Mouse (Mus musculus): ENCODE measurements around the gene Blzf1. TPM values are rescaled to one million over a fixed set of nuclear protein-coding genes. Genes with fewer than 3 reads are reported as not detected.

Blzf1 gene
- polyA plus RNA-seq, 1 experiment from 2014 or later: 31.5 TPM

DNA sequence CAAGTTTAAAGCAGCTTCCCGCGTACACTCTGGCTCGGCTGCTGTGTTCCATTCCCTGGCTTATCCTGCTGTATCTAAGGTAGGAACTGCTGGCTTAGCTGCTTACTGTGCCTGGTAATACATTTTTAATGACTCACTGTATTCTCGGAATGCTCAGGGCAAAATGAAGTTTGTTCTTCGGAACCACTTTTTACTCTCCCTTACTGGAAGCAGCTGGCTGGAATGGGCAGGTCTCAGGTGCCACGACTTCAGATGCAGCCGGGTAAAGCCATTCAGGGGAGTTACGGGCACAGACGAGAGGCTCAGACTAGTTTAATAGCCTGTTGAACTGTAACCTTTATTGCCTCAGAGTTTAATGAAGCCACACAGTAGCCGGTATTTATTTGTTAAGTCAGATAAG lies 14.1 kb upstream of the Blzf1 start:
- no peak overlapping the region for H3K4me2 ChIP-seq
- no peak for ATAC-seq (ENCODE audit: low FRiP score)
- no peaks in the 10 kb centered on the region for H3K36me3 ChIP-seq
- peak overlapping the region; percentile 30; the same call in 1 of the 2 replicates for H3K27ac ChIP-seq (replicated peaks)
- no peaks in the 10 kb centered on the region for H3K9me3 ChIP-seq (replicated peaks)
- no peak overlapping the region for H3K9ac ChIP-seq (replicated peaks)
- H3K27me3 ChIP-seq (replicated peaks): no peaks in the 10 kb centered on the region
- 46% methylated on average over 10 of the region's 10 CpGs for WGBS
- peaks cover 5% of the 10 kb centered on the region; the same call in 1 of the 2 replicates for H3K4me1 ChIP-seq
- no peak overlapping the region for H3K4me3 ChIP-seq (replicated peaks)

DNA sequence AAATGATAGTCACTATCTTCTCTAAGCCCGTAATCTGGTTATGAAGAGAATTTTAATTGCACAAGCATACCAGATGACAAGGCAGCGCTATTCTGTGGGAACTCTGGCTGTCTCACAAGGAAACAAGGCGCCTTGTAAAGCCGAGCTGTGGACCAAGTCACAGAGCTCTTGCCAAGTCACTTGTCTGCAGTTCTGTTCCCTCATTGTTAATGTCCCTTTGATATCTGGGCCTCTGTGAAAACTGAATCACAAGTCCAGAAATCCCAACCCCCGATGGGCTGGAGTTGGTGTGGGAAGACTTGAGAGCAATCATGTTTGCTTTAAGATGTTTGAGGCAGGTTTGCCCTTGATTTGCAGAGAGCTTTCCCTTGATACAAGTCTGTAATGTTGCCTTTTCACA lies 13.4 kb upstream of the Blzf1 start:
- H3K4me2 ChIP-seq: no peak overlapping the region
- H3K9me3 ChIP-seq (replicated peaks): no peaks in the 10 kb centered on the region
- no peak overlapping the region for H3K4me3 ChIP-seq (replicated peaks)
- H3K27me3 ChIP-seq (replicated peaks): no peaks in the 10 kb centered on the region
- no peaks in the 10 kb centered on the region for H3K36me3 ChIP-seq
- ATAC-seq (ENCODE audit: low FRiP score): no peak; the same call in 1 of the 2 replicates
- H3K27ac ChIP-seq (replicated peaks): peak overlapping the region; percentile 30; the same call in 1 of the 2 replicates
- 67% methylated on average over 5 of the region's 5 CpGs for WGBS
- H3K4me1 ChIP-seq: peaks cover 5% of the 10 kb centered on the region; the same call in 1 of the 2 replicates
- H3K9ac ChIP-seq (replicated peaks): no peak overlapping the region

DNA sequence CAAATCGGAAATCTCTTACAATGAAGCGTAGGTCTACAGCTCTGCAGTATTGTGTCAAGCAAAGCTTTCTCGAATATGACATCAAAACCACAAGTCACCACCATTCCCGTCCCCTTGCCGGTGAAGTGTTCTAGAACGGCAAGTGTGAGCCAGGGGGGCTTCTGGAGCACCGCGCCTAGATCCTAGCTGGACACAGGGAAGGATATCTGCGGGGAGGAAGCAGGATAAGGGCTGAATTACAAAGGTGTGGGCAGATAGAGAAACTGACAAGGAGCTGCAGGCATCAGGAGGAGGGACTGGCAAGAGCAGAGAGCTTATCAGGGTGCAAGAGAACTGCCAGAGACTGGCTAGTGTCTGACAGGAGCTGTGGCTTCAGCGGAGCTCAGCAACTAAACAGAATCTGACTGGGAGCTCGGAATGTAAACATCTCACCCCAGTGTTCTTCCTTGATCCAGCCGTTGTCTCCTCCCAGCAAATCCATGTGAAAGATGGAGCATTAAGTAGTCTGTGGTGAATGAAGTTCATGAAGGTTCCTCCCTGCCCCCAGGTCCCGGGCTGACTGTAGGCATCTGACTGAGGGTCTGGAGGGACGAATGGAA lies 12.4 kb upstream of the Blzf1 start:
- 81% methylated on average over 14 of the region's 14 CpGs for WGBS

DNA sequence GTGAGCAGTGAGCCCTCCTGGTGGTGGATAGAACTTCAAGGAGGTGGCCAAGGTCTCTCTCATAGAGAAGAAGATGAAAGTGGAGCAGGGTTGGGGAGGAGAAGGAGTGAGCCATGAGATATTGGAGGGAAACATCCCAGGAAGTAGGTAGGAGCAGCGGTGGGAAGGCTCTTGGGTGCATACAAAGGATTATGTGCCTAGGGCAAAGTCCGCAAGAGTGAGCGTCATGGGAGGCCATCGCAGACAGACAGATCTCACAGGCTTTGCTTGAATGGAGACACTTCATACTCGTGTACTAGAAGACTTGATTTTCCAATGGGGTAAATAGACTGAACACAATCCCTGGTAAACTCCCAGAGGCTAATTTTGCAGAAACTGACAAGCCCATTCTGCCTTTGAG lies 11.2 kb upstream of the Blzf1 start:
- no peak overlapping the region for H3K9ac ChIP-seq (replicated peaks)
- peaks cover 4% of the 10 kb centered on the region; the same call in 1 of the 2 replicates for H3K36me3 ChIP-seq
- no peak overlapping the region for H3K4me3 ChIP-seq (replicated peaks)
- no peak for ATAC-seq (ENCODE audit: low FRiP score)
- no peaks in the 10 kb centered on the region for H3K9me3 ChIP-seq (replicated peaks)
- H3K4me2 ChIP-seq: no peak overlapping the region
- H3K27ac ChIP-seq (replicated peaks): no peak overlapping the region
- no peaks in the 10 kb centered on the region for H3K27me3 ChIP-seq (replicated peaks)
- WGBS: 94% methylated on average over 5 of the region's 5 CpGs
- H3K4me1 ChIP-seq: peaks cover 5% of the 10 kb centered on the region; the same call in 1 of the 2 replicates

More for the DNA sequence above, 12.4 kb upstream of the Blzf1 start:
- Histone ChIP-seq H3K27me3 (replicated peaks) (no peaks in the 10 kb centered on the region), H3K4me2 (no peak overlapping the region), H3K9ac (replicated peaks) (no peak overlapping the region), H3K36me3 (no peaks in the 10 kb centered on the region; the same call in 1 of the 2 replicates), H3K4me1 (peaks cover 5% of the 10 kb centered on the region; the same call in 1 of the 2 replicates), H3K27ac (replicated peaks) (no peak overlapping the region), H3K9me3 (replicated peaks) (no peaks in the 10 kb centered on the region), H3K4me3 (replicated peaks) (no peak overlapping the region)
- no peak for ATAC-seq (ENCODE audit: low FRiP score)

DNA sequence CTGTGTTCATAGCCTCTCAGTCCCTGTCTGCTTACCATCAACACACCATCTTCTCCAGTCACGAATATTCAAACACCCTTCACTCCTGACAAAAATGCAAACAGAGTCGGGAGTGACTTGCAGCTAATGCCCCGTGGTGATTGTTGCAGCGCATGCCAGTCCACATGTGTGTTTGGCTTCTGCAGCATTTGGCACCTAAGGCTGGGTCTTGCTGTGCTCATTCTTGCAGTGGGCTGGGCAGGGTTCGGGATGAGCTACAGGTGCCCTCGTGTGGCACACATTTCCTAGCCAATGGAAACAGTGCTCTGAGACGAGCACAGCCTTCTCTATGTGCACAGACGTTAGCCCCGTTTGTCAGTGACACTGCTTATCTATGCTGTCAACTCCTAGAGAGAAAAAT lies 10.0 kb upstream of the Blzf1 start:
- Histone ChIP-seq H3K9ac (replicated peaks) (no peak overlapping the region), H3K4me3 (replicated peaks) (no peak overlapping the region), H3K4me2 (no peak overlapping the region), H3K27me3 (replicated peaks) (no peaks in the 10 kb centered on the region), H3K4me1 (peaks cover 5% of the 10 kb centered on the region; the same call in 1 of the 2 replicates), H3K36me3 (peaks cover 12% of the 10 kb centered on the region), H3K9me3 (replicated peaks) (no peaks in the 10 kb centered on the region), H3K27ac (replicated peaks) (no peak overlapping the region; the same call in 1 of the 2 replicates)
- ATAC-seq (ENCODE audit: low FRiP score): peak; percentile 27; the same call in 1 of the 2 replicates
- 81% methylated on average over 9 of the region's 9 CpGs for WGBS

DNA sequence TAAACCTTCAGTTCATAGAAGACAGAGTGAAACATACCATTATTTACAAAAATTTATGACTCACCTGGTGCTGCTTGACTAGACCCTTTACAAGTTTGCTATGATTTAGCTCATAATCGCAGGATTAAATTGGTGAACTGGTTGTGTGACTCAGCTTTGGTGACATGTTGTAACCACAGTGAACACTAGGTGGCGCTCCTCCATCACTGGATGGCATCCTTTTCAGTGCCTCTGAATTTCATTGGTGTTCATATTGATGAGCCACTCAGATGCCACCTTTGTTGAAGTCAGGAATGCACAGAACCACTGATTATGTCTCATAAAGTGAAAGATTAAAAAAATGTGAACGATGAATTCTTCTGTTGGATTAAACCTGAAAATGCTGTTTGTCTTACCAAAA lies 9.4 kb upstream of the Blzf1 start:
- Histone ChIP-seq H3K9me3 (replicated peaks) (no peaks in the 10 kb centered on the region), H3K27ac (replicated peaks) (no peak overlapping the region; the same call in 1 of the 2 replicates), H3K4me3 (replicated peaks) (no peak overlapping the region), H3K36me3 (peaks cover 13% of the 10 kb centered on the region), H3K4me2 (no peak overlapping the region), H3K4me1 (peaks cover 5% of the 10 kb centered on the region; the same call in 1 of the 2 replicates), H3K9ac (replicated peaks) (no peak overlapping the region), H3K27me3 (replicated peaks) (no peaks in the 10 kb centered on the region)
- ATAC-seq (ENCODE audit: low FRiP score): peak; percentile 82
- WGBS: 33% methylated on average over 3 of the region's 3 CpGs

DNA sequence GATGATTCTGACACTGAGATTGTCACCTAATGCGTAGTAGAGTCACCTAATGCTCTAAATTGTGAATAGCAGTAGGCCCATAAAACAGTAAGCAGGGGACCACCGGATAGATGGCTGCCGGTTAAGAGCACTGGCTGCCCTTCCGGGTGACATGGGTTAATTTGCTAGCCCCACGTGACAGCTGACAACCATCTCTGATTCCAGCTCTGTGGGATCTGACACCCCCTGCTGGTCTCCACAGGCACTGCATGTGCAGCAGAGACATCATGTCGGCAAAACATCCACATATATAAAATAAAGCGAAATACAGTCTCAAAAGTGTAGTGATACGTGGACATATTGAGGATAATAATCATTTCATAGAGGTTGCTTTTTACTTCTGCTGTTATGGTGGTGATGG lies 8.0 kb upstream of the Blzf1 start:
- Histone ChIP-seq H3K4me1 (peaks cover 2% of the 10 kb centered on the region; the same call in 1 of the 2 replicates), H3K9me3 (replicated peaks) (no peaks in the 10 kb centered on the region), H3K4me3 (replicated peaks) (no peak overlapping the region), H3K4me2 (no peak overlapping the region), H3K9ac (replicated peaks) (no peak overlapping the region), H3K36me3 (peaks cover 16% of the 10 kb centered on the region), H3K27me3 (replicated peaks) (no peaks in the 10 kb centered on the region), H3K27ac (replicated peaks) (no peak overlapping the region)
- WGBS: 76% methylated on average over 8 of the region's 8 CpGs
- no peak for ATAC-seq (ENCODE audit: low FRiP score)

DNA sequence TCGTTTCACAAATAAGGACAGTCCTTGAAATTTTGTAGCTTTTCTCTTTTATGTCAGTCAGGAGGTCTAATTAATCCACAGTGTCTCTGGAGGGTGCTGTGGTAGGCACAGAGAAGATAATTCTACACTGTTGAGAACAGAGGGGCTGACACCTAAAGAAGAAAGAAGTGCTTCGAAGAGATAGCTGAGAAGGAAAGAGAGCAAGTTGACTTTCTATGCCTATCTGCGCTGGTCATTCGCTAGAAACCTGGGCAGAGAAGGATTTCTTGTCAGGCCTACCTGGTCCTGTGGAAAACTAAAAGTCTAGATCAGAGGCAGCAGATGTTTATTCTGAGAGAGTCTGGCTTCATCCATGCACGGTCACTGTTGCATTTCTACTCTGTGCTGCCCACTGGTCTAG lies 6.8 kb upstream of the Blzf1 start:
- 91% methylated on average over 5 of the region's 5 CpGs for WGBS
- H3K27ac ChIP-seq (replicated peaks): no peak overlapping the region
- H3K9me3 ChIP-seq (replicated peaks): no peaks in the 10 kb centered on the region
- no peak overlapping the region for H3K4me2 ChIP-seq
- no peak for ATAC-seq (ENCODE audit: low FRiP score)
- H3K27me3 ChIP-seq (replicated peaks): no peaks in the 10 kb centered on the region
- peaks cover 4% of the 10 kb centered on the region; the same call in 1 of the 2 replicates for H3K4me1 ChIP-seq
- no peak overlapping the region for H3K9ac ChIP-seq (replicated peaks)
- H3K4me3 ChIP-seq (replicated peaks): no peak overlapping the region
- H3K36me3 ChIP-seq: peaks cover 16% of the 10 kb centered on the region

DNA sequence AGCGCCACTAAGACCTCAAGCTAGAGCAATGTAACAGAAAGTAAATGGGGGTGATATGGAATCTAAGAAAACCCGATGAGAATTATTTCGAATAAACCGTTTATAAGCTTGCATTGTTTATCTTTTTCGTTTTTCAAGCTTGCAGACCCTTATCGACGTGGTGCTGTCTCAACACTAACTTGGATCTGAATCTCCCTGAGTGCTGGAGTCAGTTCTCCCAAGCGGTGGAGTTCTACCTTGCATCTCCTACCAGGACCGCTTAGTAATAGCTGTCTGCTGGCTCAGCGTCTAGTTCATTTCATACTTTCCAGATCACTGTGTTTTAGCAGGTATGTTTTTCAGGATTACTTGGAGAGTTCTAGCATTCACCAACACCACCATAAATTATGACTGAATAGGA lies 633 bp upstream of the Blzf1 start:
- Histone ChIP-seq H3K27me3 (replicated peaks) (no peaks in the 10 kb centered on the region), H3K27ac (replicated peaks) (peak overlapping the region; percentile 76), H3K9ac (replicated peaks) (peak overlapping the region; percentile 63), H3K4me3 (replicated peaks) (peak overlapping the region; percentile 71), H3K4me2 (peak overlapping the region; percentile 89), H3K4me1 (peaks cover 31% of the 10 kb centered on the region), H3K9me3 (replicated peaks) (no peaks in the 10 kb centered on the region), H3K36me3 (peaks cover 16% of the 10 kb centered on the region)
- WGBS: 12% methylated on average over 10 of the region's 10 CpGs
- ATAC-seq (ENCODE audit: low FRiP score): peak; percentile 25; the same call in 1 of the 2 replicates

DNA sequence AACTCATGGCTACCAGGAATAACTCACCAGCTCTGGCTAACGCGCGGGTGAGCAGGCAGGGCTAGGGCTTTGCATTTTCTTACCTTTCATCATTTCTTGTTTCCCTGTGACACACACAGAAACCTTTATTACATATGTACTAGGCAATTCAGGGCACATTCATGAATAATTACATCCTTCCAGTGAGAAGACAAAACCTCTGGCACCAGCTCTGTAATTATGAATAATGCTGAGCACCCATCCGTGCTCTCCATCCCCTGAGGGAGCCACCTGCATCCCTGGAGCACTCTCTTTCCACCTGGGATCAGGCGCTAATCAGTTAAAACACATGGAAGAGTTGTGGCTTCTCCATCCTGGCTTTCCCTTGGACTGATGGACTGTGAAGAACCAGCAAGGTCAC lies 3.5 kb downstream of the Blzf1 start, which contains the start of gene Nme7:
TSS of gene Nme7 (plus strand) at position 301 of the 400 bp plus-strand sequence.
- ATAC-seq (ENCODE audit: low FRiP score): no peak
- H3K4me2 ChIP-seq: no peak within 1 kb of the TSS
- H3K9ac ChIP-seq (replicated peaks): no peak within 1 kb of the TSS
- no peak within 1 kb of the TSS for H3K27ac ChIP-seq (replicated peaks)
- H3K4me3 ChIP-seq (replicated peaks): no peak within 1 kb of the TSS
- H3K9me3 ChIP-seq (replicated peaks): no peaks in the 10 kb centered on the region
- peaks cover 39% of the 10 kb centered on the region for H3K36me3 ChIP-seq
- no peaks in the 10 kb centered on the region for H3K27me3 ChIP-seq (replicated peaks)
- peaks cover 28% of the 10 kb centered on the region for H3K4me1 ChIP-seq
- 88% methylated on average over 5 of the region's 5 CpGs for WGBS

DNA sequence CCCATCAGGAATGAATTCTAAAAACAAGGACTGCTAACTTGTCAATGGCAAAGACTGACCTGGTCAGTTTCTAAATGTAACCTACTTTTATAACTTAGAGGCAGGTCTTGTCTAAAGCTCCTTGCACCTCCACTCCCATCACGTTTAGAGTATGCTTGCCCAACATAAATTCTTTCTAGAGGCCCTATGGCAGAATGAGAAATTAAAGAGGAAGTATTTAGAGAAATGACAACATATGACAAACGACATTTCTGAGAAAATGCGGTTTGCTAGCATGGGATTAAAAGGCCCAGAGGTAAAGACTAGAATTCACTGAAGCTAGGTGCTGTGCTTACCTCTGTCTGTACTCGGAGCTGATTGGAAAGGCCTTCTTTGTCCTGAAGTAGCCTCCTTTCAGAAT lies 5.3 kb downstream of the Blzf1 start:
- Histone ChIP-seq H3K27me3 (replicated peaks) (no peaks in the 10 kb centered on the region), H3K9me3 (replicated peaks) (no peaks in the 10 kb centered on the region), H3K4me3 (replicated peaks) (no peak overlapping the region), H3K4me2 (no peak overlapping the region), H3K27ac (replicated peaks) (no peak overlapping the region), H3K4me1 (peaks cover 19% of the 10 kb centered on the region), H3K36me3 (peaks cover 55% of the 10 kb centered on the region), H3K9ac (replicated peaks) (no peak overlapping the region)
- 94% methylated on average over 4 of the region's 4 CpGs for WGBS
- no peak for ATAC-seq (ENCODE audit: low FRiP score)

DNA sequence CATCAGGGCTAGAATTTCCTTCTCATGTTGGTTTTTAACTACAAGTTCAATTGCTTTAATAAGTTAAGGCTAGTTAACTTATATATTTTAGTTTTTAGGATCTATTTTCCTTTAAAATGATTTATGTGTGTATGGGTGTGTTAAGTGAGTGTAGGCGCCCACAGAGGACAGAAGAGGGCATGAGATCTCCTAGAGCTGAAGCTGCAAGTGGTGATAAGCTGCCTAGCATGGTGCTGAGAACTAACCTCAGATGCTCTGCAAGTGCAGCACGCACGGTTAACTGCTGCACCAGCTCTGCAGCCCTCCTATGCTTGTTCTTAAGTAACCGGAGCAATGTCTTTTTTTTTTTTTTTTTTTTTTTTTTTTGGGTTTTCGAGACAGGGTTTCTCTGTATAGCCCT lies 10.8 kb downstream of the Blzf1 start:
- Histone ChIP-seq H3K36me3 (peaks cover 72% of the 10 kb centered on the region), H3K9me3 (replicated peaks) (no peaks in the 10 kb centered on the region), H3K9ac (replicated peaks) (no peak overlapping the region), H3K4me1 (no peaks in the 10 kb centered on the region), H3K4me2 (no peak overlapping the region), H3K27ac (replicated peaks) (no peak overlapping the region), H3K27me3 (replicated peaks) (no peaks in the 10 kb centered on the region), H3K4me3 (replicated peaks) (no peak overlapping the region)
- 96% methylated on average over 4 of the region's 5 CpGs for WGBS
- ATAC-seq (ENCODE audit: low FRiP score): no peak
